Mouse (Mus musculus) liver, adult 2 months (tissue): ENCODE results near the gene Aebp2.

Source experiments
- CTCF ChIP-seq: fragments of 200-500 bp; IDR thresholded peaks from 2 replicates; pipeline ENCODE4 v1.5.1; 2011; ENCODE audit warnings: low read depth, low read length, control low read depth
- POLR2A ChIP-seq: fragments of 200-500 bp; IDR thresholded peaks from 2 replicates; pipeline ENCODE4 v1.6.1; 2011; ENCODE audit warnings: low read length, control low read depth; ENCODE audit not compliant: insufficient read depth; ENCODE audit errors: extremely low read depth

GRCm38 (mm10) chr6:140623226-140624095, 998 bp downstream of the Aebp2 start:
- TF ChIP-seq POLR2A = peak; percentile 44; the same call in 1 of the 2 replicates
- no peak for TF ChIP-seq CTCF
